Comparison of ENCODE assay signal across 11 mouse cellular contexts in the genomic region with DNA sequence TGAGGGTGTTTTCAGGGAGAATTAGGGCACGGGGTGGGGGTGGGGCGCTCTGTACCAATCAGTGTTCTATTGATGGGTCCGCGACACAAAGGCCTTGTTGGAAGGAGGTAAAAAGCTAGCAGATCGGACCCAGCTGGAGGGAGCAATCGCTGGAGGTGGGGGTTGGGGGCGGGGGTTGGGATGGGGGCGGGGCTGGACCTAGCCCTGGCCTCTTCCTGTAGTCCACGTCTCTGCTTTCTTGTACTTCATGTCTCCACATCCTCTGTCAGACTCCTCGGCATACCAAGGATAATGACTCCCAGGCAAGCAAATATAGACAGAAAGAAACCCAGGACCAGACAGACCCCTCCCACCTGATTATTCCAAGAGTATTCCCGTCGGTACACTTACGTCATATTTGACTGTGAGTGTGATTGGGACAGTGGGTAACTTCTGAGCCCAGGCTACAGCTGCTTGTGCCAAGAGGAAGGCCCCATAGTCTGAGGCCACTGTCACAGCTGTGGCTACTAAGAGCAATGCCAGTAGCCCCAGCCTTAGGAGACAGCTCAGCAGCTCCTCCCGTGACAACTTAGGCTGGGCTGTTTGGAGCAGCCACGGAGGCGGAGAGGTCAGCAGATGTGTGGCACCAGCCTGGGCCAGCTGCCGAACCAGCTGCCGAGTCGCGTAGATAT. TPM values are rescaled to one million over a fixed set of nuclear protein-coding genes. Genes with fewer than 3 reads are reported as not detected.
DNase-seq lines count a peak whose midpoint lies in the region; ATAC-seq lines count a peak whose summit lies in the region.
"Had no signal": no experiment of that assay in that cellular context is flagged by ENCODE, and none has a peak within 500 bp of the region (broad histone marks: within the 10 kb centered on the region; RNA-seq: fewer than 3 reads in every experiment).

No protein-coding gene starts in this region.

- no peaks in the 10 kb centered on the region for H3K27me3 ChIP-seq in kidney, embryonic 14.5 days (ENCODE audit: control insufficient read depth, insufficient read depth, low read length)
- no peaks in the 10 kb centered on the region for H3K27me3 ChIP-seq in embryonic facial prominence, embryonic 14.5 days (replicated peaks; ENCODE audit: control insufficient read depth, insufficient read depth, low read length)
- H3K27me3 ChIP-seq in hindbrain, embryonic 14.5 days (ENCODE audit: control insufficient read depth, insufficient read depth, low read length): no peaks in the 10 kb centered on the region
- H3K27me3 ChIP-seq in neural tube, embryonic 11.5 days (ENCODE audit: control insufficient read depth, insufficient read depth, low read length): no peaks in the 10 kb centered on the region
- no peaks in the 10 kb centered on the region for H3K27me3 ChIP-seq in intestine, embryonic 15.5 days (replicated peaks)

- H3K27ac ChIP-seq in kidney, embryonic 14.5 days (ENCODE audit: low read depth, low read length): no peak overlapping the region
- H3K27ac ChIP-seq in embryonic facial prominence, embryonic 14.5 days (replicated peaks; ENCODE audit: low read depth, low read length): peak overlapping the region; percentile 61
- H3K27ac ChIP-seq in hindbrain, embryonic 14.5 days: no peak overlapping the region
- H3K27ac ChIP-seq in neural tube, embryonic 11.5 days (ENCODE audit: low read depth, low read length): peak overlapping the region; percentile 7; the same call in 1 of the 2 replicates
- H3K27ac ChIP-seq in intestine, embryonic 15.5 days: no peak overlapping the region

- no peak overlapping the region for H3K4me2 ChIP-seq in kidney, embryonic 14.5 days (replicated peaks; ENCODE audit: low read depth, low read length)
- peak overlapping the region; percentile 37 for H3K4me2 ChIP-seq in embryonic facial prominence, embryonic 14.5 days (ENCODE audit: low read depth, low read length)
- no peak overlapping the region for H3K4me2 ChIP-seq in hindbrain, embryonic 14.5 days (replicated peaks)
- no peak overlapping the region for H3K4me2 ChIP-seq in neural tube, embryonic 11.5 days (ENCODE audit: low read depth)
- no peak overlapping the region for H3K4me2 ChIP-seq in intestine, embryonic 15.5 days (replicated peaks)

- no peak overlapping the region for H3K9ac ChIP-seq in kidney, embryonic 14.5 days (ENCODE audit: low read depth, low read length)
- H3K9ac ChIP-seq in embryonic facial prominence, embryonic 14.5 days (ENCODE audit: low read depth, low read length): peak overlapping the region; percentile 34; the same call in 1 of the 2 replicates
- 0 out of 2 replicates have a peak overlapping the region, but pooled peaks have one; percentile 20 for H3K9ac ChIP-seq in hindbrain, embryonic 14.5 days
- H3K9ac ChIP-seq in neural tube, embryonic 11.5 days (ENCODE audit: low read length): peak overlapping the region; percentile 7; the same call in 1 of the 2 replicates
- H3K9ac ChIP-seq in intestine, embryonic 15.5 days: no peak overlapping the region

- H3K36me3 ChIP-seq in kidney, embryonic 14.5 days (ENCODE audit: control insufficient read depth, insufficient read depth, low read length): no peaks in the 10 kb centered on the region
- H3K36me3 ChIP-seq in embryonic facial prominence, embryonic 14.5 days (ENCODE audit: control insufficient read depth, insufficient read depth, low read length): no peaks in the 10 kb centered on the region
- H3K36me3 ChIP-seq in hindbrain, embryonic 14.5 days (replicated peaks; ENCODE audit: control insufficient read depth, insufficient read depth): no peaks in the 10 kb centered on the region
- H3K36me3 ChIP-seq in neural tube, embryonic 11.5 days (ENCODE audit: control insufficient read depth, insufficient read depth, low read length): no peaks in the 10 kb centered on the region
- H3K36me3 ChIP-seq in intestine, embryonic 15.5 days: no peaks in the 10 kb centered on the region

- no peaks in the 10 kb centered on the region for H3K9me3 ChIP-seq in kidney, embryonic 14.5 days (ENCODE audit: control insufficient read depth, low read length)
- H3K9me3 ChIP-seq in embryonic facial prominence, embryonic 14.5 days (ENCODE audit: control insufficient read depth, low read length): no peaks in the 10 kb centered on the region
- H3K9me3 ChIP-seq in hindbrain, embryonic 14.5 days (ENCODE audit: control insufficient read depth, low read length): no peaks in the 10 kb centered on the region
- no peaks in the 10 kb centered on the region for H3K9me3 ChIP-seq in neural tube, embryonic 11.5 days (ENCODE audit: control insufficient read depth, low read length)
- no peaks in the 10 kb centered on the region for H3K9me3 ChIP-seq in intestine, embryonic 15.5 days

- DNase-seq in kidney, adult 18-20 months: no peak
- DNase-seq in embryonic facial prominence, embryonic 14.5 days (ENCODE audit: low spot score): peak; percentile 73
- DNase-seq in hindbrain, embryonic 14.5 days (ENCODE audit: low spot score): no peak
- DNase-seq in neural tube, embryonic 11.5 days (ENCODE audit: low spot score): no peak
- no peak for DNase-seq in frontal cortex, postnatal 10 days (ENCODE audit: low spot score in 2 of 2)
- no peak for DNase-seq in kidney, adult 11 months
- DNase-seq: cerebellum, adult 11 months; right cerebral cortex, postnatal 14 days had no signal

- H3K4me3 ChIP-seq in kidney, embryonic 14.5 days (ENCODE audit: low read length): no peak overlapping the region
- no peak overlapping the region for H3K4me3 ChIP-seq in embryonic facial prominence, embryonic 14.5 days (ENCODE audit: low read depth, low read length)
- H3K4me3 ChIP-seq in hindbrain, embryonic 14.5 days (replicated peaks; ENCODE audit: low read length): no peak overlapping the region
- H3K4me3 ChIP-seq in neural tube, embryonic 11.5 days (ENCODE audit: low read depth, low read length): no peak overlapping the region
- no peak overlapping the region for H3K4me3 ChIP-seq in intestine, embryonic 15.5 days (replicated peaks)

- 0 out of 2 replicates have a peak, but pooled peaks have one; percentile 21 for ATAC-seq in kidney, embryonic 14.5 days (ENCODE audit: low FRiP score, low TSS enrichment)
- ATAC-seq in embryonic facial prominence, embryonic 14.5 days (ENCODE audit: low read depth): peak; percentile 68
- no peak; the same call in 1 of the 2 replicates for ATAC-seq in hindbrain, embryonic 14.5 days (ENCODE audit: low FRiP score)
- ATAC-seq in neural tube, embryonic 11.5 days (ENCODE audit: insufficient read depth, low FRiP score, low TSS enrichment): peak; percentile 45; the same call in 1 of the 2 replicates
- no peak for ATAC-seq in intestine, embryonic 15.5 days

- 49% methylated on average over 20 of the region's 20 CpGs for WGBS in kidney, embryonic 14.5 days
- 24% methylated on average over 20 of the region's 20 CpGs for WGBS in embryonic facial prominence, embryonic 14.5 days
- 38% methylated on average over 20 of the region's 20 CpGs for WGBS in hindbrain, embryonic 14.5 days
- WGBS in neural tube, embryonic 11.5 days: 43% methylated on average over 20 of the region's 20 CpGs
- 44% methylated on average over 20 of the region's 20 CpGs for WGBS in intestine, embryonic 15.5 days

- H3K4me1 ChIP-seq in kidney, embryonic 14.5 days (ENCODE audit: control insufficient read depth, insufficient read depth, low read length): 0 out of 2 replicates have a peak, but pooled peaks cover 4% of the 10 kb centered on the region
- peaks cover 20% of the 10 kb centered on the region for H3K4me1 ChIP-seq in embryonic facial prominence, embryonic 14.5 days (ENCODE audit: control insufficient read depth, insufficient read depth, low read length)
- H3K4me1 ChIP-seq in hindbrain, embryonic 14.5 days (replicated peaks; ENCODE audit: control insufficient read depth, insufficient read depth, low read length): peaks cover 11% of the 10 kb centered on the region; the same call in 1 of the 2 replicates
- peaks cover 15% of the 10 kb centered on the region for H3K4me1 ChIP-seq in neural tube, embryonic 11.5 days (ENCODE audit: control insufficient read depth, insufficient read depth, low read length)
- H3K4me1 ChIP-seq in intestine, embryonic 15.5 days (replicated peaks): peaks cover 12% of the 10 kb centered on the region

RNA-seq across cellular contexts. Expression of gene Ocstamp, which starts 3.2 kb away (rescaled TPM):
- polyA plus RNA-seq in kidney, embryonic 14.5 days (2014; fragmentation: Nextera tagmentation; extraction: Ambion mirVana): 0.07 and 0.09 TPM in 2 replicates
- polyA plus RNA-seq in embryonic facial prominence, embryonic 14.5 days (2014; fragmentation: Nextera tagmentation; extraction: Ambion mirVana): 0.35 and 1.1 TPM in 2 replicates
- polyA plus RNA-seq in hindbrain, embryonic 14.5 days (2014; fragmentation: Nextera tagmentation; extraction: Ambion mirVana): not detected in 2 replicates
- not detected in 2 replicates for polyA plus RNA-seq in neural tube, embryonic 11.5 days (2014; fragmentation: Nextera tagmentation; extraction: Ambion mirVana)
- 0.61 and 0.64 TPM in 2 replicates for polyA plus RNA-seq in intestine, embryonic 15.5 days (2015; fragmentation: Nextera tagmentation; extraction: Ambion mirVana)
- polyA plus RNA-seq: kidney, embryonic 16.5 days had no signal

RNA-seq across cellular contexts. Expression of gene Zfp334, which starts 8.9 kb away (rescaled TPM):
- 7.9 and 13.9 TPM in 2 replicates for polyA plus RNA-seq in kidney, embryonic 14.5 days (2014; fragmentation: Nextera tagmentation; extraction: Ambion mirVana)
- 8.7 TPM in 2 replicates for polyA plus RNA-seq in embryonic facial prominence, embryonic 14.5 days (2014; fragmentation: Nextera tagmentation; extraction: Ambion mirVana)
- 12.4 and 12.5 TPM in 2 replicates for polyA plus RNA-seq in hindbrain, embryonic 14.5 days (2014; fragmentation: Nextera tagmentation; extraction: Ambion mirVana)
- 22.2 and 23.0 TPM in 2 replicates for polyA plus RNA-seq in neural tube, embryonic 11.5 days (2014; fragmentation: Nextera tagmentation; extraction: Ambion mirVana)
- polyA plus RNA-seq in intestine, embryonic 15.5 days (2015; fragmentation: Nextera tagmentation; extraction: Ambion mirVana): 4.9 and 5.0 TPM in 2 replicates

RNA-seq across cellular contexts. Expression of gene Zfp663, which starts 28.4 kb away (rescaled TPM):
- polyA plus RNA-seq in kidney, embryonic 14.5 days (2014; fragmentation: Nextera tagmentation; extraction: Ambion mirVana): 0.67 and 0.88 TPM in 2 replicates
- polyA plus RNA-seq in embryonic facial prominence, embryonic 14.5 days (2014; fragmentation: Nextera tagmentation; extraction: Ambion mirVana): 0.55 and 0.64 TPM in 2 replicates
- polyA plus RNA-seq in hindbrain, embryonic 14.5 days (2014; fragmentation: Nextera tagmentation; extraction: Ambion mirVana): 6.2 and 6.3 TPM in 2 replicates
- polyA plus RNA-seq in neural tube, embryonic 11.5 days (2014; fragmentation: Nextera tagmentation; extraction: Ambion mirVana): 5.1 and 6.1 TPM in 2 replicates
- polyA plus RNA-seq in intestine, embryonic 15.5 days (2015; fragmentation: Nextera tagmentation; extraction: Ambion mirVana): 0.75 and 1.1 TPM in 2 replicates

Comparison
In these comparisons a context has a peak if more than half of its experiments do, and no peak if none do; other contexts are left out.
1. ATAC-seq: peak in kidney, embryonic 14.5 days (single experiment), embryonic facial prominence, embryonic 14.5 days (single experiment) and neural tube, embryonic 11.5 days (single experiment); none in hindbrain, embryonic 14.5 days (single experiment) and intestine, embryonic 15.5 days (single experiment).
2. H3K27ac ChIP-seq: peak in embryonic facial prominence, embryonic 14.5 days (single experiment) and neural tube, embryonic 11.5 days (single experiment); none in kidney, embryonic 14.5 days (single experiment), hindbrain, embryonic 14.5 days (single experiment) and intestine, embryonic 15.5 days (single experiment).
3. H3K9ac ChIP-seq: peak in embryonic facial prominence, embryonic 14.5 days (single experiment), hindbrain, embryonic 14.5 days (single experiment) and neural tube, embryonic 11.5 days (single experiment); none in kidney, embryonic 14.5 days (single experiment) and intestine, embryonic 15.5 days (single experiment).